Mouse (Mus musculus): ENCODE measurements at regions not wholly inside any gene's neighbourhood (a gene's known extent, or its start where the extent isn't known, plus 50 kb on each side); places are given as distances from the start of the nearest gene placed in this dataset.

GRCm38 (mm10) chr16:80893761-80894160 is 306.7 kb upstream of the Ncam2 start:
- DNase-seq (ENCODE audit: low spot score) (no peak), ATAC-seq (no peak)
- Histone ChIP-seq H3K4me1 (ENCODE audit: insufficient read depth, low read depth, low read length) (no peaks in the 10 kb centered on the region), H3K27me3 (replicated peaks; ENCODE audit: insufficient read depth, low read length) (no peaks in the 10 kb centered on the region), H3K36me3 (ENCODE audit: insufficient read depth, low read length) (no peaks in the 10 kb centered on the region), H3K4me2 (replicated peaks; ENCODE audit: low read depth, low read length) (no peak overlapping the region), H3K27ac (ENCODE audit: low read length) (no peak overlapping the region), H3K9me3 (ENCODE audit: low read length) (no peaks in the 10 kb centered on the region), H3K4me3 (ENCODE audit: low read depth, low read length) (no peak overlapping the region), H3K9ac (replicated peaks; ENCODE audit: low read depth) (no peak overlapping the region)
- TF ChIP-seq CTCF (IDR thresholded peaks at IDR 0.05) (no peak), EP300 (IDR thresholded peaks at IDR 0.05) (no peak)
- 78% methylated on average over 4 of the region's 4 CpGs for WGBS

GRCm38 (mm10) chr16:80920711-80921279 is 279.7 kb upstream of the Ncam2 start:
- 81% methylated on average over 1 of the region's 1 CpGs for WGBS
- Histone ChIP-seq H3K27ac (ENCODE audit: low read length) (no peak overlapping the region), H3K9ac (replicated peaks; ENCODE audit: low read depth) (no peak overlapping the region), H3K9me3 (ENCODE audit: low read length) (no peaks in the 10 kb centered on the region), H3K4me2 (replicated peaks; ENCODE audit: low read depth, low read length) (no peak overlapping the region), H3K36me3 (ENCODE audit: insufficient read depth, low read length) (no peaks in the 10 kb centered on the region), H3K27me3 (replicated peaks; ENCODE audit: insufficient read depth, low read length) (no peaks in the 10 kb centered on the region), H3K4me1 (ENCODE audit: insufficient read depth, low read depth, low read length) (no peaks in the 10 kb centered on the region), H3K4me3 (ENCODE audit: low read depth, low read length) (no peak overlapping the region)
- no peak for ATAC-seq
- TF ChIP-seq EP300 (IDR thresholded peaks at IDR 0.05), result no peak
- TF ChIP-seq CTCF (IDR thresholded peaks at IDR 0.05), result no peak
- no peak for DNase-seq (ENCODE audit: low spot score)

GRCm38 (mm10) chr16:80931017-80931416 is 269.5 kb upstream of the Ncam2 start:
- ATAC-seq, result peak; percentile 33; the same call in 1 of the 2 replicates

GRCm38 (mm10) chr16:80931477-80931876 is 269.0 kb upstream of the Ncam2 start:
- ATAC-seq (no peak), DNase-seq (ENCODE audit: low spot score) (no peak)
- Histone ChIP-seq H3K36me3 (ENCODE audit: insufficient read depth, low read length) (no peaks in the 10 kb centered on the region), H3K9me3 (ENCODE audit: low read length) (no peaks in the 10 kb centered on the region), H3K27ac (ENCODE audit: low read length) (no peak overlapping the region), H3K4me1 (ENCODE audit: insufficient read depth, low read depth, low read length) (no peaks in the 10 kb centered on the region), H3K4me3 (ENCODE audit: low read depth, low read length) (no peak overlapping the region), H3K4me2 (replicated peaks; ENCODE audit: low read depth, low read length) (no peak overlapping the region), H3K9ac (replicated peaks; ENCODE audit: low read depth) (no peak overlapping the region), H3K27me3 (replicated peaks; ENCODE audit: insufficient read depth, low read length) (no peaks in the 10 kb centered on the region)
- WGBS, result 73% methylated on average over 4 of the region's 4 CpGs
- no peak for TF ChIP-seq EP300 (IDR thresholded peaks at IDR 0.05)
- no peak for TF ChIP-seq CTCF (IDR thresholded peaks at IDR 0.05)

More at GRCm38 (mm10) chr16:80931017-80931416, 269.5 kb upstream of the Ncam2 start:
- Histone ChIP-seq H3K4me2 (replicated peaks; ENCODE audit: low read depth, low read length) (no peak overlapping the region), H3K9me3 (ENCODE audit: low read length) (no peaks in the 10 kb centered on the region), H3K4me3 (ENCODE audit: low read depth, low read length) (no peak overlapping the region), H3K4me1 (ENCODE audit: insufficient read depth, low read depth, low read length) (no peaks in the 10 kb centered on the region), H3K9ac (replicated peaks; ENCODE audit: low read depth) (no peak overlapping the region), H3K27me3 (replicated peaks; ENCODE audit: insufficient read depth, low read length) (no peaks in the 10 kb centered on the region), H3K27ac (ENCODE audit: low read length) (no peak overlapping the region), H3K36me3 (ENCODE audit: insufficient read depth, low read length) (no peaks in the 10 kb centered on the region)
- 44% methylated on average over 3 of the region's 3 CpGs for WGBS
- DNase-seq (ENCODE audit: low spot score), result no peak
- TF ChIP-seq EP300 (IDR thresholded peaks at IDR 0.05), result no peak
- no peak for TF ChIP-seq CTCF (IDR thresholded peaks at IDR 0.05)

GRCm38 (mm10) chr16:80935741-80936140 is 264.8 kb upstream of the Ncam2 start:
- TF ChIP-seq CTCF (IDR thresholded peaks at IDR 0.05) (no peak), EP300 (IDR thresholded peaks at IDR 0.05) (no peak)
- H3K36me3 ChIP-seq (ENCODE audit: insufficient read depth, low read length), result no peaks in the 10 kb centered on the region
- no peaks in the 10 kb centered on the region for H3K4me1 ChIP-seq (ENCODE audit: insufficient read depth, low read depth, low read length)
- H3K4me3 ChIP-seq (ENCODE audit: low read depth, low read length), result no peak overlapping the region
- no peaks in the 10 kb centered on the region for H3K9me3 ChIP-seq (ENCODE audit: low read length)
- no peak overlapping the region for H3K27ac ChIP-seq (ENCODE audit: low read length)
- 80% methylated on average over 1 of the region's 1 CpGs for WGBS
- H3K4me2 ChIP-seq (replicated peaks; ENCODE audit: low read depth, low read length), result no peak overlapping the region
- DNase-seq (ENCODE audit: low spot score) (no peak), ATAC-seq (no peak)
- no peak overlapping the region for H3K9ac ChIP-seq (replicated peaks; ENCODE audit: low read depth)
- H3K27me3 ChIP-seq (replicated peaks; ENCODE audit: insufficient read depth, low read length), result no peaks in the 10 kb centered on the region

GRCm38 (mm10) chr16:80962141-80962540 is 238.4 kb upstream of the Ncam2 start:
- Histone ChIP-seq H3K4me2 (replicated peaks; ENCODE audit: low read depth, low read length) (no peak overlapping the region), H3K27me3 (replicated peaks; ENCODE audit: insufficient read depth, low read length) (no peaks in the 10 kb centered on the region), H3K4me1 (ENCODE audit: insufficient read depth, low read depth, low read length) (no peaks in the 10 kb centered on the region), H3K9ac (replicated peaks; ENCODE audit: low read depth) (no peak overlapping the region), H3K4me3 (ENCODE audit: low read depth, low read length) (no peak overlapping the region), H3K36me3 (ENCODE audit: insufficient read depth, low read length) (no peaks in the 10 kb centered on the region), H3K9me3 (ENCODE audit: low read length) (no peaks in the 10 kb centered on the region), H3K27ac (ENCODE audit: low read length) (no peak overlapping the region)
- no peak for TF ChIP-seq CTCF (IDR thresholded peaks at IDR 0.05)
- TF ChIP-seq EP300 (IDR thresholded peaks at IDR 0.05), result no peak
- DNase-seq (ENCODE audit: low spot score) (no peak), ATAC-seq (no peak)
- 48% methylated on average over 2 of the region's 2 CpGs for WGBS

All from lung, postnatal 0 days (tissue).